Mouse (Mus musculus) bone marrow macrophage, adult 2 months (primary cell): Measurements from ENCODE around the gene Grm1. TPM values are rescaled to one million over a fixed set of nuclear protein-coding genes. Genes with fewer than 3 reads are reported as not detected.

ENCODE experiments used
- H3K27ac ChIP-seq: 2 replicates; pipeline ENCODE4 v1.5.1; 2012; ENCODE audit warnings: low read depth, low read length; ENCODE audit not compliant: insufficient read depth
- H3K4me1 ChIP-seq: 2 replicates; pipeline ENCODE4 v1.6.1; 2012; ENCODE audit warnings: low read length; ENCODE audit not compliant: control insufficient read depth, insufficient read depth
- H3K4me3 ChIP-seq: 2 replicates; pipeline ENCODE4 v1.5.1; 2012; ENCODE audit warnings: mild to moderate bottlenecking, low read length, moderate library complexity; ENCODE audit not compliant: insufficient read depth
- CTCF ChIP-seq: IDR thresholded peaks from 2 replicates; pipeline ENCODE4 v1.5.1; 2012; ENCODE audit warnings: low read depth, mild to moderate bottlenecking, low read length, moderate library complexity
- POLR2A ChIP-seq: IDR thresholded peaks from 2 replicates; pipeline ENCODE4 v1.6.1; 2012; ENCODE audit warnings: mild to moderate bottlenecking, low read depth, low read length, borderline replicate concordance
- polyA plus RNA-seq: library from polyadenylated mRNA; stranded (reverse); fragments of >200 nt; gene quantifications from 2 replicates; pipeline ENCODE4 v1.2.4, GENCODE M21; 2012; ENCODE audit not compliant: missing spikeins, insufficient read depth, insufficient read length

The Grm1 gene
- polyA plus RNA-seq, 1 experiment, result not detected

DNA sequence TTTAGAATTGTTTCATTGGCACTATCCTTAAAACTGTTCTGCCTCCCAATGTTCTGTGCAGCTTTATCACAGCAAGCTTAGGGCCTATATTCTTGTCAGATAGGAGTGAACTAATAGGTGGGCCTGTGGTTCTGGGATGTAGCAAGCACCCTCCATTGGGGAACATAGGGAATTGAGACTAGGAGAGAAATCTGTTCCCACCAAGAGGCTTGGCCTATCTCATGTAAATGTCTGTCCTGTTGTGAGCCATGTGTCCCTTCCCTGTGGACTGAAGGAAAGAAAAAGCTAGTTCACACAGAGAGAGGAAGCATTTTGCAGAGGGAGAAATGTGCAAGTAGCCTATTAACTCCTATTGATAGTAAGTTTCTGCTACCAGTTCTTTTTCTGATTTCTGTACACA, 246.8 kb downstream of the Grm1 start:
- Histone ChIP-seq H3K4me1 (no peaks in the 10 kb centered on the region), H3K27ac (no peak overlapping the region), H3K4me3 (no peak overlapping the region)
- TF ChIP-seq CTCF (no peak), POLR2A (no peak)

DNA sequence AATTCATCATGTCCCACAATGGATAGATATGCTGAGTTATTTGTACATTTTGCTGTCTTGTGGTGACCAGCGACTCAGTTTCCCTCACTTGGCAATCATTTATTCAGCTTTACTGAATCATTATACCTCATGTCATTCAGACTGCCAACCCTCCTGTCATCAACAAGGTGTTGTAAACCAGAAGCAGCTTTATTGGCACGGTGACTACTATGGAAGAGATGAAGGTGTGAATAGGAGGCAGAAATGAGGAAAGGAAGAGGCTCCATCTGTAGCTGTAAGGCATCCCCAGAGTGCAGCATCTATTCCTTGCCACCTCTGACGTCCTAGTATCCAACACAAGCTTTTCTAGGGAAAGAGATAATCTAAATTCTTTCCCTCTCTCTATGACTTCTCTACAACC, 247.3 kb downstream of the Grm1 start:
- Histone ChIP-seq H3K4me1 (no peaks in the 10 kb centered on the region), H3K27ac (no peak overlapping the region), H3K4me3 (no peak overlapping the region)
- TF ChIP-seq CTCF, result no peak
- no peak for TF ChIP-seq POLR2A

DNA sequence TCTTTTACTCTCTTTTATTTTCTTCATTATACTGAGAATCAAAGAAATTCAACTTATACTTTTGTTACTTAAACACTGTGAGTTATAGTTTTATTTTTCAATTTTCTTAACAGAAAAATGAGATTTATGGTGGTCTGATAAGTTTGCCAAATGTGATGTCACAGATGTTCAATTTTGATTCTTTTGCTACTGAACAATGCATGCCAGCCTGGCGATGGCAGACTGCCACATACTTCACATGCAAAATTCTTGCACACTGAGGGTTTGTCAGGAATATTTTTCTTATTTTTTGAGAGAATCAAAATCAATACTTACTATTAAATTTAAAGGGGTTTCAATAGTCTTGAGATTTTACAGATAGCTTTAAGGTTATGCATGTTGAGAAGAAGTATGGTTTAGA, 251.0 kb downstream of the Grm1 start:
- Histone ChIP-seq H3K27ac (no peak overlapping the region), H3K4me3 (no peak overlapping the region), H3K4me1 (no peaks in the 10 kb centered on the region)
- no peak for TF ChIP-seq POLR2A

DNA sequence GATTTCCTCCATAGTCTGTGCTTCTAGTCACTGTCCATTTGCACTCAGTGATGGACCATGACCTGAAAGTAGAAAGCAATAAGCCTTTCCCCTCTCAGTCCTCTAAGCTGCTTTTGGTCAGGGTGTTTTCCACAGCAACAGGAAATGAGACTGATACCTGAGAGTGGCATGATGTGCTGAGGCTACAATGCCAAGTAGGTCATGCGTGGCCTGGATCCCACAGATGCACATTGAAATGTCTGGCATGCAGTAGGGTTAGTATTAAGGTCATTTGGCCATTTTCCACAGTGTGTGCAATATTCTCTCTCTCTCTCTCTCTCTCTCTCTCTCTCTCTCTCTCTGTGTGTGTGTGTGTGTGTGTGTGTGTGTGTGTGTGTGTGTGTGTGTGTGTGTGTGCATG, 254.8 kb downstream of the Grm1 start:
- TF ChIP-seq CTCF (no peak), POLR2A (no peak)
- H3K4me1 ChIP-seq, result no peaks in the 10 kb centered on the region
- H3K4me3 ChIP-seq, result no peak overlapping the region
- H3K27ac ChIP-seq, result no peak overlapping the region

DNA sequence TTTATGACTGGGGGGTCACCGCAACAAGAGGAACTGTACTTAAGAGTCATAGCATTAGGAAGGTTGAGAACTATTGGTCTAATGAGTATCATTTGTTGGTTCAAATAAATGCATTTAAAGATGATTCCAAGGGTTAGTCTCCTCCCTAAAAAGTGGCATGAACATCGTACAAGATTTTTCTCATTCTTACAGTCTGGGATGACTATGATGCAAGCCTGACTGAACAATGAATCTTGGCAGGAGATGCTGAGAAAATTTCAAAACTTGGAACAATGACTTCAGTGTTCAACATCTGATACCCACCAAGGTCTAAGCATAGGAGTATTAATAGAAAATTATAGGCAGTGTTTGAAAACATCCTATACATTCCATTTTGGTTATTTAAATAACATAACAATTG, 264.1 kb downstream of the Grm1 start:
- TF ChIP-seq POLR2A (no peak), CTCF (no peak)
- H3K27ac ChIP-seq, result no peak overlapping the region
- H3K4me1 ChIP-seq, result no peaks in the 10 kb centered on the region
- H3K4me3 ChIP-seq, result no peak overlapping the region

DNA sequence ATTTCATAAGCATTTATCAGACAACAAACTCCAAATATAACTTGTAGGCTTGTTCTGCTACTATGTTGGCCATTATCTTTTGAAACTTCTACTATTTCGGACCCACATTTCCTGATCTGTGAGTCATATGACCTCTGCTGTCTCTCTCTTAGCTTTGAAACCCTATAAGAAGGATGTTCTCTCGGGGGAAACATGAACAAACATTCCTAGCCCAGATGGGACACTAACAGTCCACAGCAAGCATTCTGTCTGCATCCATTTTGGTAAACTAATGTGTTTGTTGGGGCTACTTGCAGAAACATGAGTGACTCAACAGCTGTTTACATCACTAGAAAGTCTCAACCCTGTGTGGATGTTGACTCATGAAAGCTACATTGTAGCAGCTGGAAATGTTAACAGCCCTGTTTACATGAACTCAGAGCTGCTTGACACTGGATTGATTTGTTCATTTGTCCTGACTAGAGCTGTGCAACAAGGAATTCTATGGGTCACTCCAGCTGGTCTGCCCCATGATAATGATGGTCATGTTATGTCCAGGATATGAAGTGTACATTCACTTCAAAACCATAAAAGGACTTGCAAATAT, 267.4 kb downstream of the Grm1 start:
- Histone ChIP-seq H3K4me3 (no peak overlapping the region), H3K27ac (no peak overlapping the region), H3K4me1 (no peaks in the 10 kb centered on the region)
- TF ChIP-seq CTCF (no peak), POLR2A (no peak)

DNA sequence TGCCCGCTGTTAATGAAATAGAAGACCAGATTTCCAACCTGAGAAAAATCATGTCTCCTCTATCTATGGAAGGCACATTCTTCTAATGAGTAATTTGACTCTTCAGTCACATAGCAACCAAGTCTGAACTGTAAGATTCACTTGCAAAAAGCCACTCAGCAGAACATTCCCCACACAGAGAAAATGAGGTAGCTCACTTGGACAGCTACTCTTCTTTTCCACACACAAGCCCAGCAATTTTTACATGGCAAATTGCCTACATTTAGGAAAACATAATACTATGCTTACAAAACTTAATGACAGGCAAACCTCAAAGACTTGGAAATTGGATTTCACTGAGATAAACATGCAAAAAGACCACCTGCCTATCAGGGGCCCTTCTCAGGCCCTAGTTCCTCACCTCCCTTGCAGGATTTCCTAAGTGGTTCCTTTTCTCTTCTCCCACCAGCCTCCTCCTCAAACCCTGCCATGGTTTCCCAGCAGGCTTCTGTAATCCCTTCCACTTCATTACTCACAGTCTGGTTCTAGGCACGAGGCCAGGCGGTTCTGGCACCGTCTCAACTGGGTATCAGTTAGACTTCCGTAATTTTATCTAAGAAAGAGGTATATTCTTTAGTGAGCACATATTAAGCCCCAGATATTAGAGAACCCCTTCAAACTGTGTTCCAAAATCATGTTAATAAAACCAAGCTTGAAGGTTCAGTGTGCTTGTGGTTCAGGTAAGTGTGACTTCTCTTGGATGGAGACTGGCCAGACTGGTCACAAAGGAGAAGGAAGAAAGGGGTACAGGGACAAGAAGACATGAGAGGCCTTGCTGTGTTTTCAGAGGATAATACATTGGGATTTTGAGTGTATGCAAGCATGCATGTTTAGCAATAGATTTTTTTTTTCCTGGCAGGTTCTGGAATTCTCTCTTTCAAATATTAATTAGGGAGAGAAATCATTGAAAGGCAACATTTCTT, 269.1 kb downstream of the Grm1 start:
- TF ChIP-seq POLR2A, result no peak
- H3K27ac ChIP-seq, result no peak overlapping the region
- H3K4me3 ChIP-seq, result no peak overlapping the region
- H3K4me1 ChIP-seq, result no peaks in the 10 kb centered on the region

DNA sequence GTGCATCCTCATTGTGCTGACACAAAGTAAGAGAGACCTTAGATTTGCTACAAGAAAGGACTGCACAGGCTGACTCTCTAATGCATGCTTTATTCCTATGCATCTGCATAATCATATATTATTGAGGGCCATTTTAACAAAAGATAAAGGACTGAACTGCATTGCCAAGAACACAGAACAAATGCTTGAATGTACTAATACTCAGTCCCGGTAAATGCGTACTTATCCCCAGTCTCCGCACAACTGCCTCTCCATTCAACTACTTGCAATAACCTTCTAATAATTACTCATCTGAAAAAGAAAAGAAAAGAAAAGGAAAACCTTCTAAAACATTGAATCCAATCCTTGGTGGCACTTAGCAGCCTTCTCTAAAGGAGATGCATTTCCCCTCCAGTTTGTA, 272.4 kb downstream of the Grm1 start:
- H3K4me3 ChIP-seq, result no peak overlapping the region
- TF ChIP-seq CTCF (no peak), POLR2A (no peak)
- no peaks in the 10 kb centered on the region for H3K4me1 ChIP-seq
- no peak overlapping the region for H3K27ac ChIP-seq

DNA sequence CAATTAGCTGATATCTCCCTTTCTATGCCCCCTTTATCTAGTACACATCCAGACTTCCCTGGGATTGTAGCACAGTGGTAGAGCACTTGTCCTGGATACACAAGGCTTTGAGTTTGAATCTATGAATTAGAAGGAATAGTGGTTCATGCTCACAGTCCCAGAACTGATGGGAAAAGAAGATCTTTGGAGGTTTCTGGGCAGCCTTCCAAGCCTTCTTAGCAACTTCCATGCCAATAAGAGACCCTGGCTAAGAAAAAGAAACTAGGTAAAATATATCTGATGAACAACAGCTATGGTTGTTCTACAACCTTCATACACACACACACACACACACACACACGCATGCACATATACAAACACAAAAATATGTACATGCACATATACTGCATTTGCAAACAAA, 286.8 kb downstream of the Grm1 start:
- TF ChIP-seq CTCF (no peak), POLR2A (no peak)
- Histone ChIP-seq H3K4me1 (no peaks in the 10 kb centered on the region), H3K4me3 (no peak overlapping the region), H3K27ac (no peak overlapping the region)

DNA sequence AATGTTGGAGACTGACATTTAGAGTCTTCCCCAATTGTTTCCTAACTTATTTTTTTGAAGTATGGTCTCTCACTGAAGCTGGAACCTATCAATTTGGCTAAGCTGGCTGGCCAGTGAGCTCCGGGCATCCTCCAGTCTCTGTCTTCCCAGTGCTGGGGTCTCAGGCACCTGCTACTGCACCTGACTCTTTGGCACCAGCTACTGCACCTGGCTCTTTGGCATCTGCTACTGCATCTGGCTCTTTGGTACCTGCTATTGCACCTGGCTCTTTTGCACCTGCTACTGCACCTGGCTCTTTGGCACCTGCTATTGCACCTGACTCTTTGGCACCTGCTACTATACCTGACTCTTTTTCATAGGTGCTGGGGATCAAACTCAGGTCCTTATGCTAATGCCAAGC, 291.7 kb downstream of the Grm1 start:
- TF ChIP-seq CTCF (no peak), POLR2A (no peak)
- H3K27ac ChIP-seq, result no peak overlapping the region

More for the DNA sequence above, 291.7 kb downstream of the Grm1 start:
- Histone ChIP-seq H3K4me3 (no peak overlapping the region), H3K4me1 (no peaks in the 10 kb centered on the region)
